In the genomic region with DNA sequence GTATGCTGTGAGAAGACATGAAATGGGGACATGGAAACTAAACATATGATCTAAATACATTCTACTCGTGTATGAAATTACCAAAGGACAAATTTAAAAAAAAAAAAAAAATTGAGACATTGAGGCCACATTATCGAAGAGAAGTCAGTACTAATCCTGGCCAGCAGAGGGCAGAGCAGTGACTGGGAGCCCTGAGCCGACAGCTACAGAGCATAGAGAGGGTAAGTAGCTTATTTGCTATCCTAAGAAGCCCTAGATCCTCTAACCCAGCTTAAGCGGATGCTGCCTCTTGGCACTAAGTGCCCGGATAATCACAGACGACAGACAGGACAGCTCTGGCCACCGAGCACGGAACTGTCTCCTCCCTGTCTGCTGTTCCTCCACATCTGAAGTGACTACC, we compare ENCODE assay signal across 10 mouse cellular contexts. TPM values are rescaled to one million over a fixed set of nuclear protein-coding genes. Genes with fewer than 3 reads are reported as not detected.
A peak's percentile ranks its signal among the peaks of the same experiment; 100 is the strongest.
DNase-seq lines count a peak whose midpoint lies in the region; ATAC-seq and TF ChIP-seq lines count a peak whose summit lies in the region.
"Had no signal": no experiment of that assay in that cellular context is flagged by ENCODE, and none has a peak within 500 bp of the region (broad histone marks: within the 10 kb centered on the region; RNA-seq: fewer than 3 reads in every experiment).

No protein-coding gene starts in this region.

- no peak overlapping the region for H3K9ac ChIP-seq in embryonic facial prominence, embryonic 11.5 days (replicated peaks; ENCODE audit: low read length)
- H3K9ac ChIP-seq in midbrain, embryonic 15.5 days: no peak overlapping the region
- H3K9ac ChIP-seq in stomach, postnatal 0 days (ENCODE audit: low read length): no peak overlapping the region
- H3K9ac ChIP-seq: neural tube, embryonic 12.5 days had no signal

- H3K9me3 ChIP-seq in embryonic facial prominence, embryonic 11.5 days (replicated peaks; ENCODE audit: control insufficient read depth, low read length): no peaks in the 10 kb centered on the region
- H3K9me3 ChIP-seq in midbrain, embryonic 15.5 days: no peaks in the 10 kb centered on the region
- H3K9me3 ChIP-seq in stomach, postnatal 0 days (ENCODE audit: control insufficient read depth, low read length): no peaks in the 10 kb centered on the region
- H3K9me3 ChIP-seq: neural tube, embryonic 12.5 days had no signal

- WGBS in embryonic facial prominence, embryonic 11.5 days: 44% methylated on average over 8 of the region's 8 CpGs
- WGBS in midbrain, embryonic 15.5 days: 32% methylated on average over 8 of the region's 8 CpGs
- WGBS in stomach, postnatal 0 days: 32% methylated on average over 8 of the region's 8 CpGs

- ATAC-seq in embryonic facial prominence, embryonic 11.5 days (replicated peaks; ENCODE audit: insufficient number of reproducible peaks, low FRiP score, low TSS enrichment, low read depth): no peak
- ATAC-seq in midbrain, embryonic 15.5 days (replicated peaks): peak; percentile 48; the same call in 1 of the 2 replicates
- peak; percentile 45; the same call in 1 of the 2 replicates for ATAC-seq in stomach, postnatal 0 days (ENCODE audit: low FRiP score, low TSS enrichment)

- H3K4me1 ChIP-seq in bone marrow macrophage, adult 2 months (ENCODE audit: control insufficient read depth, insufficient read depth, low read length): no peaks in the 10 kb centered on the region
- H3K4me1 ChIP-seq in embryonic facial prominence, embryonic 11.5 days (ENCODE audit: control insufficient read depth, insufficient read depth, low read length): no peaks in the 10 kb centered on the region
- H3K4me1 ChIP-seq in midbrain, embryonic 15.5 days: no peaks in the 10 kb centered on the region
- H3K4me1 ChIP-seq in stomach, postnatal 0 days (replicated peaks; ENCODE audit: control insufficient read depth, insufficient read depth): no peaks in the 10 kb centered on the region
- H3K4me1 ChIP-seq: neural tube, embryonic 12.5 days had no signal

- peak; percentile 49 for DNase-seq in ovary, postnatal 14 days (ENCODE audit: low spot score)
- DNase-seq in ovary, adult 18-20 months (ENCODE audit: low spot score): no peak
- DNase-seq in embryonic facial prominence, embryonic 11.5 days (ENCODE audit: low spot score): peak; percentile 83
- DNase-seq in heart, postnatal 36 days: peak; percentile 67 to 77
- DNase-seq in layer of hippocampus, postnatal 14 days (ENCODE audit: low spot score in 2 of 2): peak; percentile 74 to 80
- peak; percentile 77 for DNase-seq in stomach, postnatal 0 days (ENCODE audit: low spot score)

- H3K4me3 ChIP-seq in bone marrow macrophage, adult 2 months (ENCODE audit: insufficient read depth, low read length): no peak overlapping the region
- no peak overlapping the region for H3K4me3 ChIP-seq in embryonic facial prominence, embryonic 11.5 days (ENCODE audit: low read depth, low read length)
- no peak overlapping the region for H3K4me3 ChIP-seq in midbrain, embryonic 15.5 days
- H3K4me3 ChIP-seq in stomach, postnatal 0 days (ENCODE audit: low read depth, low read length): no peak overlapping the region
- H3K4me3 ChIP-seq: erythroblast, embryonic 14.5 days; neural tube, embryonic 12.5 days had no signal

- peaks cover 12% of the 10 kb centered on the region for H3K36me3 ChIP-seq in embryonic facial prominence, embryonic 11.5 days (replicated peaks; ENCODE audit: control insufficient read depth, insufficient read depth, low read depth, low read length)
- peaks cover 36% of the 10 kb centered on the region for H3K36me3 ChIP-seq in midbrain, embryonic 15.5 days (replicated peaks)
- peaks cover 35% of the 10 kb centered on the region for H3K36me3 ChIP-seq in stomach, postnatal 0 days (ENCODE audit: control insufficient read depth, insufficient read depth, low read length)

- TF ChIP-seq EP300 in stomach, postnatal 0 days (optimal IDR thresholded peaks at IDR 0.05): no peak

- peak; percentile 61; the same call in 1 of the 2 replicates for TF ChIP-seq CTCF in bone marrow macrophage, adult 2 months (IDR thresholded peaks at IDR 0.05; ENCODE audit: low read depth, low read length)
- peak; percentile 91 for TF ChIP-seq CTCF in stomach, postnatal 0 days (IDR thresholded peaks at IDR 0.05; ENCODE audit: low read depth)

- no peak overlapping the region for H3K4me2 ChIP-seq in embryonic facial prominence, embryonic 11.5 days (ENCODE audit: low read depth, low read length)
- no peak overlapping the region for H3K4me2 ChIP-seq in midbrain, embryonic 15.5 days
- no peak overlapping the region for H3K4me2 ChIP-seq in stomach, postnatal 0 days (replicated peaks; ENCODE audit: low read depth)
- H3K4me2 ChIP-seq: neural tube, embryonic 12.5 days had no signal

- H3K27me3 ChIP-seq in embryonic facial prominence, embryonic 11.5 days (ENCODE audit: control insufficient read depth, insufficient read depth, low read length): no peaks in the 10 kb centered on the region
- no peaks in the 10 kb centered on the region for H3K27me3 ChIP-seq in midbrain, embryonic 15.5 days (replicated peaks)
- no peaks in the 10 kb centered on the region for H3K27me3 ChIP-seq in stomach, postnatal 0 days (ENCODE audit: control insufficient read depth, insufficient read depth, low read length)
- H3K27me3 ChIP-seq: neural tube, embryonic 12.5 days had no signal

- no peak overlapping the region for H3K27ac ChIP-seq in bone marrow macrophage, adult 2 months (ENCODE audit: insufficient read depth, low read depth, low read length)
- H3K27ac ChIP-seq in embryonic facial prominence, embryonic 11.5 days (replicated peaks; ENCODE audit: low read depth, low read length): no peak overlapping the region
- H3K27ac ChIP-seq in midbrain, embryonic 15.5 days: no peak overlapping the region
- H3K27ac ChIP-seq in stomach, postnatal 0 days (replicated peaks): no peak overlapping the region
- H3K27ac ChIP-seq: neural tube, embryonic 12.5 days had no signal

- no peak for TF ChIP-seq POLR2A in bone marrow macrophage, adult 2 months (IDR thresholded peaks at IDR 0.05; ENCODE audit: borderline replicate concordance, low read depth, low read length)

- intact Hi-C loops in heart, postnatal 36 days (cut with DNase I): loop anchor here (2.0 kb wide), 1 partner anchor 207 kb away; no protein-coding TSS in a partner anchor

RNA-seq across cellular contexts. Expression of gene Psmc1, which starts 21.7 kb away (rescaled TPM):
- 164 and 166 TPM in 2 replicates for polyA plus RNA-seq in bone marrow macrophage, adult 2 months (2012; ENCODE audit: insufficient read depth, insufficient read length, missing spikeins)
- 433 and 457 TPM in 2 replicates for polyA plus RNA-seq in embryonic facial prominence, embryonic 11.5 days (2014; fragmentation: Nextera tagmentation; extraction: Ambion mirVana)
- total RNA-seq in heart, postnatal 36 days (2021): 100 to 1,000 TPM; 129 to 147 TPM
- 100 to 1,000 TPM; 193 to 200 TPM for total RNA-seq in layer of hippocampus, postnatal 14 days (2021)
- polyA plus RNA-seq in midbrain, embryonic 15.5 days (2015; fragmentation: Nextera tagmentation; extraction: Ambion mirVana): 261 and 267 TPM in 2 replicates
- 176 and 186 TPM in 2 replicates for polyA plus RNA-seq in stomach, postnatal 0 days (2015; fragmentation: Nextera tagmentation; extraction: Ambion mirVana)

RNA-seq across cellular contexts. Expression of gene Nrde2, which starts 27.8 kb away (rescaled TPM):
- 17.7 and 18.0 TPM in 2 replicates for polyA plus RNA-seq in bone marrow macrophage, adult 2 months (2012; ENCODE audit: insufficient read depth, insufficient read length, missing spikeins)
- 11.0 and 11.5 TPM in 2 replicates for polyA plus RNA-seq in embryonic facial prominence, embryonic 11.5 days (2014; fragmentation: Nextera tagmentation; extraction: Ambion mirVana)
- total RNA-seq in heart, postnatal 36 days (2021): 10 to 100 TPM; 10.4 to 11.5 TPM
- 10 to 100 TPM; 19.3 to 21.0 TPM for total RNA-seq in layer of hippocampus, postnatal 14 days (2021)
- 12.2 and 14.1 TPM in 2 replicates for polyA plus RNA-seq in midbrain, embryonic 15.5 days (2015; fragmentation: Nextera tagmentation; extraction: Ambion mirVana)
- polyA plus RNA-seq in stomach, postnatal 0 days (2015; fragmentation: Nextera tagmentation; extraction: Ambion mirVana): 5.9 and 6.9 TPM in 2 replicates
